Mouse (Mus musculus) C2C12 (cell line): ENCODE results near the gene Ube2m. TPM values are rescaled to one million over a fixed set of nuclear protein-coding genes. Genes with fewer than 3 reads are reported as not detected.
A peak's percentile ranks its signal among the peaks of the same experiment; 100 is the strongest.

Experiments
- H3K27me3 ChIP-seq: one replicate; pipeline ENCODE4 v1.6.1; 2011; ENCODE audit not compliant: control insufficient read depth, insufficient read depth, insufficient read length
- H3K36me3 ChIP-seq: one replicate; pipeline ENCODE4 v1.6.1; 2011; ENCODE audit not compliant: control insufficient read depth, insufficient read depth
- H3K4me3 ChIP-seq: one replicate; pipeline ENCODE4 v1.5.1; 2011; ENCODE audit warnings: mild to moderate bottlenecking, control low read depth; ENCODE audit not compliant: poor library complexity, insufficient read depth, severe bottlenecking
- H3K79me2 ChIP-seq: one replicate; pipeline ENCODE4 v1.6.1; 2011; ENCODE audit not compliant: control insufficient read depth, insufficient read depth
- H3K79me3 ChIP-seq: one replicate; pipeline ENCODE4 v1.6.1; 2011; ENCODE audit warnings: low read depth, control low read depth
- H3ac ChIP-seq: one replicate; pipeline ENCODE3; 2011; ENCODE audit warnings: low read depth; ENCODE audit not compliant: control insufficient read depth, insufficient read length
- CEBPB ChIP-seq: IDR thresholded peaks from one replicate; pipeline ENCODE4 v1.6.1; 2011; ENCODE audit warnings: low read depth, mild to moderate bottlenecking, control low read depth, moderate library complexity
- CTCF ChIP-seq: IDR thresholded peaks from one replicate; pipeline ENCODE4 v1.5.1; 2011; ENCODE audit not compliant: control insufficient read depth, insufficient read depth, insufficient read length
- FOSL1 ChIP-seq: IDR thresholded peaks from one replicate; pipeline ENCODE4 v1.8.0; 2011; ENCODE audit warnings: mild to moderate bottlenecking, low read length; ENCODE audit not compliant: poor library complexity, insufficient read depth, severe bottlenecking
- MAX ChIP-seq: IDR thresholded peaks from one replicate; pipeline ENCODE4 v1.6.1; 2011; ENCODE audit warnings: mild to moderate bottlenecking, control low read depth
- MYOD1 ChIP-seq: IDR thresholded peaks from one replicate; pipeline ENCODE4 v1.6.1; 2011; ENCODE audit warnings: low read depth; ENCODE audit not compliant: control insufficient read depth, insufficient read length
- MYOG ChIP-seq: IDR thresholded peaks from one replicate; pipeline ENCODE4 v1.6.1; 2011; ENCODE audit not compliant: control insufficient read depth, insufficient read length; ENCODE audit errors: extremely low read depth
- USF1 ChIP-seq: IDR thresholded peaks from one replicate; pipeline ENCODE4 v1.6.1; 2011; ENCODE audit warnings: low read depth, mild to moderate bottlenecking, control low read depth, moderate library complexity
- polyA plus RNA-seq: library from polyadenylated mRNA; unstranded; fragments of >200 nt; fragmentation: generic; extraction: Trizol; gene quantifications from one replicate; pipeline ENCODE4 v1.2.1, GENCODE M21; 2012; ENCODE audit warnings: missing spikeins

The Ube2m gene
- polyA plus RNA-seq, 1 experiment, result 239 TPM

GRCm38 (mm10) chr7:13054287-13055010 lies 16.4 kb upstream of the Ube2m start, which contains the start of gene Mzf1:
TSS of gene Mzf1 (minus strand) at chr7:13054764.
- H3ac ChIP-seq, result peak within 1 kb of the TSS; percentile 68
- TF ChIP-seq MYOD1, result no peak
- TF ChIP-seq USF1, result no peak
- no peak for TF ChIP-seq CTCF
- no peak for TF ChIP-seq MAX
- no peak for TF ChIP-seq CEBPB
- no peak for TF ChIP-seq MYOG
- TF ChIP-seq FOSL1, result no peak

GRCm38 (mm10) chr7:13053961-13054286 lies 15.8 kb upstream of the Ube2m start:
- TF ChIP-seq MAX, result no peak
- no peak for TF ChIP-seq MYOG
- TF ChIP-seq CTCF, result no peak
- no peak for TF ChIP-seq FOSL1
- no peak for TF ChIP-seq MYOD1
- TF ChIP-seq USF1, result no peak
- no peak for TF ChIP-seq CEBPB
- Histone ChIP-seq H3K4me3 (no peak overlapping the region), H3K36me3 (no peaks in the 10 kb centered on the region), H3K27me3 (no peaks in the 10 kb centered on the region), H3K79me2 (no peaks in the 10 kb centered on the region), H3ac (no peak overlapping the region), H3K79me3 (no peaks in the 10 kb centered on the region)

More at GRCm38 (mm10) chr7:13054287-13055010, 16.4 kb upstream of the Ube2m start, which contains the start of gene Mzf1:
- H3K4me3 ChIP-seq, result peak within 1 kb of the TSS; percentile 26
- H3K27me3 ChIP-seq, result no peaks in the 10 kb centered on the region
- H3K79me3 ChIP-seq, result no peaks in the 10 kb centered on the region
- no peaks in the 10 kb centered on the region for H3K79me2 ChIP-seq
- no peaks in the 10 kb centered on the region for H3K36me3 ChIP-seq

GRCm38 (mm10) chr7:13053501-13053900 lies 15.4 kb upstream of the Ube2m start:
- no peak for TF ChIP-seq MYOG
- no peak for TF ChIP-seq CTCF
- no peak for TF ChIP-seq CEBPB
- TF ChIP-seq FOSL1, result no peak
- no peak for TF ChIP-seq USF1
- TF ChIP-seq MAX, result no peak
- Histone ChIP-seq H3K36me3 (no peaks in the 10 kb centered on the region), H3K4me3 (no peak overlapping the region), H3K79me3 (no peaks in the 10 kb centered on the region), H3K27me3 (no peaks in the 10 kb centered on the region), H3K79me2 (no peaks in the 10 kb centered on the region), H3ac (no peak overlapping the region)

GRCm38 (mm10) chr7:13053001-13053400 lies 14.9 kb upstream of the Ube2m start:
- TF ChIP-seq CTCF (no peak), FOSL1 (no peak), MYOG (no peak), MYOD1 (no peak), USF1 (no peak), CEBPB (no peak), MAX (no peak)
- Histone ChIP-seq H3K36me3 (no peaks in the 10 kb centered on the region), H3K79me3 (no peaks in the 10 kb centered on the region), H3ac (no peak overlapping the region), H3K27me3 (no peaks in the 10 kb centered on the region), H3K4me3 (no peak overlapping the region), H3K79me2 (no peaks in the 10 kb centered on the region)

GRCm38 (mm10) chr7:13046084-13046483 lies 8.0 kb upstream of the Ube2m start:
- Histone ChIP-seq H3K79me3 (no peaks in the 10 kb centered on the region), H3K4me3 (no peak overlapping the region), H3K27me3 (no peaks in the 10 kb centered on the region), H3ac (no peak overlapping the region), H3K36me3 (no peaks in the 10 kb centered on the region), H3K79me2 (no peaks in the 10 kb centered on the region)
- TF ChIP-seq MYOG (no peak), CTCF (peak; percentile 45)

GRCm38 (mm10) chr7:13044254-13044625 lies 6.2 kb upstream of the Ube2m start:
- Histone ChIP-seq H3K4me3 (no peak overlapping the region), H3K79me3 (no peaks in the 10 kb centered on the region), H3K36me3 (no peaks in the 10 kb centered on the region), H3ac (no peak overlapping the region), H3K79me2 (peaks cover 4% of the 10 kb centered on the region), H3K27me3 (no peaks in the 10 kb centered on the region)
- TF ChIP-seq CTCF, result no peak
- TF ChIP-seq MAX, result no peak
- TF ChIP-seq CEBPB, result no peak
- no peak for TF ChIP-seq FOSL1
- TF ChIP-seq MYOG, result no peak
- TF ChIP-seq MYOD1, result no peak
- no peak for TF ChIP-seq USF1
